Mouse (Mus musculus): ENCODE measurements around the gene Adamts2.

Gene Adamts2

DNA sequence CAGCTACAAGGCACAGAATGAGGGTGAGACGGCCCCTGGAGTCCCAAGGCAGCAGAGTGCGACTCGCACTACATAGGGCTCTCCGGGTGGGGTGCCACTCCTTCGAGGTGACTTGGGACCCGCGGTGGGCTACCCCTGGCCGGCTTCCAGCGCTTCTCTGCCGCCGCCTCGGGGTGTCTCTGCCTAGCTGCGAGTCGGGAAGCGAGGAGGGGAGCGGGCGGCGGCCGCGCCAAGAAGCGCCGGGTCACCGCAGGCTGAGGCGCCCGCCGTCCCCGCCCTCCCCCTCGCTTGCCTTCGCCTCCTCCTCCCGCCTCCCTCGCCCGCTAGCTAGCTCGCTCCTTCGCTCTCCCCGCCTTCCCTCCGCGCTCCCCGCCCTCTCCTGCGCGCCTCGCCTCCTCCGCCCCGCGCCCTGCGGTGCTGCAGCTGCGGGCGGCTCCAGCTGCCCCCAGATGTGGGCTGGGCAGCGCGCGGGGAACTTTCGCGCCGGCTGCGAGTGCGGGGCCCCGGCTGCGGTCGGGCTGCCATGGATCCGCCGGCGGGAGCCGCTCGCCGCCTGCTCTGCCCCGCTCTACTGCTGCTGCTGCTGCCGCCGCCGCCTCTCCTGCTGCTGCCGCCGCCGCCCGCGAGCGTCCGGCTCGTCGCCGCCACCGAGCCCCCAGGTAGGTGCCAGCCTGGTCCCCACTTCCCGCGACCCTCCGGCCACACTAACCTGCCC lies at the start of gene Adamts2:
Adamts2 (plus strand) TSS at position 444 of the 715 bp plus-strand sequence.
- no peak for DNase-seq (ENCODE audit: extremely low read depth, low read depth)

- no peak for DNase-seq (ENCODE audit: extremely low read depth, low read depth)
Measured at GRCm38 (mm10) chr11:50557064-50557463, 44.8 kb upstream of the Adamts2 start.

DNA sequence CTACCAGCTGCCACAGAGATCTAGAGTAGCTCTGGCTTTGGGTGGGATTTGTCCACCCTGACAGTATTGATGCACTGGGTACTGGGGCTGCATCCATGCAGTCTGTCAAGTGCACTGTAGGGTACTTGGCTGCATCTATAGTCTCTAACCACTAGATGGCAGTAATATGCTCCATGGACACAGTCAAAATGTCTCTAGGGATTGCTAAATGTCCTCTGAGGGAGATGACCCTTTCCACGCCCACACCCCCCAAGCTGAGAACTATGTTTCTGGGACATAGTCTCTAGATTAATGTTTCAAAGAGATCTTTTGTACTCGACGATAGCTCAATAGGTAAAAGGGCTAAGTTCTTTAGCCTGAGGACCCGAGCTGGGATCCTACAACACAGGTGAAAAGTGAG lies 42.8 kb upstream of the Adamts2 start:
- DNase-seq (ENCODE audit: extremely low read depth, low read depth): no peak

- no peak for DNase-seq (ENCODE audit: extremely low read depth, low read depth)
Measured at GRCm38 (mm10) chr11:50565466-50566211, 36.2 kb upstream of the Adamts2 start.

DNA sequence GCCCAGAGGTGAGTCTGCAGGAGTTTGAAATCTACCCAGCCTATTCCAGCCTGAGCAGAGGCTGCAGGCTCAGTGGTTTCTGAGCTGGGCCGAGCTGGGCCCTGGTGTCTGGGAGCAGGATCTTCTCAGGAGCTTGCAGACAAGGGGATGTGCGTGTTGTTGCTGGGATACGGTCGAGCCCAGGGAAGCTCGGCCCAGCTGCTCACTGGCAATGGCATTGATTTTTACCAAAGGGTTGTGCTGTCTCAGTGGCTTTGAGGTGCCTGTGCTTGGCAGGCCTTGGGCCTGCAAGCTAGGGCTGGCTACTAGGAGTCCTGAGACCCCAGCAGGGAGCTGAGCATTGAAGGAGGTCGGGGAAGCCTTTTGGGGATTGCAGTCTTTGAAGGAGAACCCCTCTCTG lies 30.4 kb upstream of the Adamts2 start:
- DNase-seq (ENCODE audit: extremely low read depth, low read depth): no peak

GRCm38 (mm10) chr11:50576521-50576920 lies 25.4 kb upstream of the Adamts2 start:
- no peak for DNase-seq (ENCODE audit: extremely low read depth, low read depth)

GRCm38 (mm10) chr11:50587026-50587425 lies 14.9 kb upstream of the Adamts2 start:
- no peak for DNase-seq (ENCODE audit: extremely low read depth, low read depth)

GRCm38 (mm10) chr11:50587787-50588186 lies 14.1 kb upstream of the Adamts2 start:
- no peak for DNase-seq (ENCODE audit: extremely low read depth, low read depth)

DNA sequence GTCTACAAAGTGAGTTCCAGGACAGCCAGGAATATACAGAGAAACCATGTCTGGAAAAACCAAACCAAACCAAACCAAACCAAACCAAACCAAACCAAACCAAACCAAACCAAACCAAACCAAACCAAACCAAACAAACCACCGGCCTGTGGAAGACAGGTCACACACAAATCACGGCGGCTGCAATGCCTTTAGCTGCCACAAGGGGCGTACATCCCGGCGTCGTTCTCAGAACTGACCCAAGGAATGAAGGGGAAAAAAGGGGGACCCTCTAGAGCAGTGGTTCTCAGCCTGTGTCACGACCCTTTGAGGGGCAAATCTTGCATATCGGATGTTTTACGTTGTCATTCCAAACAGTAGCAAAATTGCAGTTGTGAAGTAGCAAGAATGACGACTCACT lies 12.8 kb upstream of the Adamts2 start:
- no peak for DNase-seq (ENCODE audit: extremely low read depth, low read depth)

- no peak for DNase-seq (ENCODE audit: extremely low read depth, low read depth)
Measured at GRCm38 (mm10) chr11:50591053-50591452, 10.8 kb upstream of the Adamts2 start.

- no peak for DNase-seq (ENCODE audit: extremely low read depth, low read depth)
Measured at GRCm38 (mm10) chr11:50592892-50593553, 8.9 kb upstream of the Adamts2 start.

GRCm38 (mm10) chr11:50596571-50596970 lies 5.3 kb upstream of the Adamts2 start:
- no peak for DNase-seq (ENCODE audit: extremely low read depth, low read depth)

DNA sequence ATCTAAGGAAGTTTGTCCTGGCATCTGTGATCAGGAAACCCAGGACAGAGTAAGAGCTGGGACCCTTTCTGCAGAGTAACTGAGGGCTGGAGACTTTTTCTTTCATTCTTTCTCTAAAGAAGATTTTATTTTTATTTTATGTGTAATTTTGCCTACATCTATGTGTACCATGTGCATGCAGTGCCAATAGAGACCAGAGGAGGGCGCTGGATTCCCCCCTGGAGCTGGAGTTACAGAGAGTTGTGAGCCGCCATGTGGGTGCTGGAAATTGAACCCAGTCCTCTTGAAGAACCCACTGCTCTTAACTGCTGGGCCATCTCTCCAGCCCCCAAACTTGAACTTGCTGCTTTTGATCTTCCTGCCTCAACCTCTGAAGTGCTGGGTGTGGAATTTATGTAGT lies 2.7 kb upstream of the Adamts2 start:
- no peak for DNase-seq (ENCODE audit: extremely low read depth, low read depth)

DNA sequence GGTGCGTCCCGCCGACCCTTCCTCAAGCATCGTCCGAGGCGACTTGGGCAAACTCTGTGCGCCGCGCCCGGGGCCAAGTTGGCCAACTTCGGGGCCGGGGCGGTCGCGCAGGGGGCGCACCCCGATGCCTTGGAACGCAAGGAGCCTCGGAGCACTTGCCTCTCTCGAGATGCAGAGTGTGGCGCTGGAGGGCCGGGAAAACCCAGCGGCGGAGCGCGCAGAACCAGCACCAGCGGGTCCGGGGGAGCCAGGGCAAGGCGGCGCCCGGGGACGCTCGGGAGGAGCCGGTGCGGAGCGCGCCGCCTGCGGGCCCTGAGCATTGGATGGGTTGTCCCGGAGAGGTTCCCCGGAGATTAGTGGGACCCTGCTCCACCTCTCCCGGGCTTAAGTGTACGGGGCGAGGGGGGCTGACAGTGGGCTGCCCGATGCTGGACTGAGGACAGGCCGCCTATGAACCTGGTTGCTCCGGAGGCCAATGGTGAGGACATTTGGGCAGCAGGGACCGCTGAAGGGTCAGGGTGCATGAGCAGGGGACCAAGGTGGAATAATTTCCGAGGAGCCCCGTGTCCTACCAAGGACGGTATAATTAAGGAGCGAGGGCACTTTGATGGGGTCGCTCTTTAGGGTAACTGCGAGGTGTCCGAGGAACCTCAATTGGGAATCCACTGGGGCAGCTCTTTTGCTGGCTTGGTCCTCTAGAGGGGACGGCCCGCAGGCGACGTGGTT lies 635 bp downstream of the Adamts2 start:
- DNase-seq (ENCODE audit: extremely low read depth, low read depth): no peak

DNA sequence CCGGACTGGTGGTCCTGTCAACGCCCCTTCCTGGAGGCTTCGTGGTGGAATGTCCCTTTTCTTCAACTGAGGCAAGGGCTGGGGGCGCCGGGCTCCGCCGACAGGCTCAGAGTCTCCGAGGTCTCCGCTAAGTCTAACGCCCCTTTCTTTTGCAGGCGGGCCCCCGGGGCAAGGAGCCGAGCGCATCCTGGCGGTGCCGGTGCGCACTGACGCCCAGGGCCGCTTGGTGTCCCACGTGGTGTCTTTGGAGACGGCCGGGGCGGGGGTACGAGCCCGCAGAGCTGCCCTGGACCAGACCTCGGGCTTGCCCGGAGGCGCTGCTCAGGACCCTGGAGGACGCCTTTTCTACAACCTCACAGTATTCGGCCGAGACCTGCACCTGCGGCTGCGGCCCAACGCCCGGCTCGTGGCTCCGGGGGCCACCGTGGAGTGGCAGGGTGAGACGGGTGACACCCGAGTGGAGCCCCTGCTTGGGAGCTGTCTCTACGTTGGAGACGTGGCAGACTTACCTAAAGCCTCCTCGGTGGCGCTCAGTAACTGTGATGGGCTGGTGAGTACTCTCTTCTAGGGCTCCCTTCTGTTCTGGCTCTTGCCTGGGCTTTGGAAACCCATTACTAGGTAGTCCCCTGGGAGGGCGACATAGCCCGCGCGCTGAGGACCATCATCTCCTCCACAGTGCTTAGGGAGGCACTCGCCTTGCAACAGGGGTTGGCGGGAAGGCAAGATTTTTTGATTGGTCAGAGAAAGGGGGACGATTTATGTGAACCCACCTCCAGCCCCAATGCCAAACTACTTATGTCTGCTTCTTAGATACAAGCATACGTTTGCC lies 1.4 kb downstream of the Adamts2 start:
- no peak for DNase-seq (ENCODE audit: extremely low read depth, low read depth)

DNA sequence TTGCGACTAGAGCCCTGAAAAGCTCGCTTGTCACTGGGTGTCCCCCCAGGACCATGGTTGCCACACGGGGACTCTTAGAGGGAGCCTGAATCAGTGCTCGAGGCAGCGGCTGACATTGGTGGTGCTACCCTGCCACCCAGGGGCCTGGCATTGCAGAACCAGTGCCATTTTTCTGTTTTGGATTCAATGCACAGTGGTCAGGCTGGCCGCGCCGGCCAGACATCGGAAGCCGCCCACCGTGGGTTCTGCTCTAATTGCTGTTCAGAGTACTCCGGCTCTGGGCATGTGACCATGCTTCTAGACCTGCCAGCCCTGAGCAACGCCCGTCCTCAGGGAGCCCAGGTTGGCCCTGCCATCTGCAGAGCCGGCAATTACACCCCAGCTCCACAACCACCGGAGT lies 2.5 kb downstream of the Adamts2 start:
- DNase-seq (ENCODE audit: extremely low read depth, low read depth): no peak

GRCm38 (mm10) chr11:50611181-50611580 lies 9.3 kb downstream of the Adamts2 start:
- no peak for DNase-seq (ENCODE audit: extremely low read depth, low read depth)

- no peak for DNase-seq (ENCODE audit: extremely low read depth, low read depth)
Measured at GRCm38 (mm10) chr11:50617015-50617543, 15.2 kb downstream of the Adamts2 start.

GRCm38 (mm10) chr11:50620926-50621325 lies 19.0 kb downstream of the Adamts2 start:
- no peak for DNase-seq (ENCODE audit: extremely low read depth, low read depth)

DNA sequence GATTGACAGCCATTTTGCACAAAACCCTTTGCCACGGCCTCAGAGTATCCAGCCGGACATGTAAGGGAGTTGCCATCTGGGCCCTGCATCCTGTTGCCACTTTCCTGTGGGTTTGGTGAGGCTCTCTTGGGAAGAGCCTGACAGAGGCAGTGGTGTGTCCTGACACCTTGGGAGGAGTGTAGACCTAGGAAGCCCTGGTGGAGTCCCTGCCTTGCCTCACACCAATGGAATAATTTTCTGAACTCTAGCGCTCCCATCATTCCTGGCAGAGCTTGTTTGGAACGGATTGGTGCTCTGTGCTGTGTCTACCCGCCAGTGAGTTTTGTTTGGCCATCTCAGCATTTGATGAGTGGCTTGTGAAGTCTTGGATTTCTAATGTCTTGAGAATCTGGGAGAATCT lies 19.5 kb downstream of the Adamts2 start:
- DNase-seq (ENCODE audit: extremely low read depth, low read depth): no peak

All from MEL-GATA-1-ER (cell line).